Mouse (Mus musculus): ENCODE data around the gene Slc25a28. TPM values are rescaled to one million over a fixed set of nuclear protein-coding genes. Genes with fewer than 3 reads are reported as not detected.

Slc25a28 gene
- polyA plus RNA-seq, 1 experiment from 2014 or later = 17.4 TPM

DNA sequence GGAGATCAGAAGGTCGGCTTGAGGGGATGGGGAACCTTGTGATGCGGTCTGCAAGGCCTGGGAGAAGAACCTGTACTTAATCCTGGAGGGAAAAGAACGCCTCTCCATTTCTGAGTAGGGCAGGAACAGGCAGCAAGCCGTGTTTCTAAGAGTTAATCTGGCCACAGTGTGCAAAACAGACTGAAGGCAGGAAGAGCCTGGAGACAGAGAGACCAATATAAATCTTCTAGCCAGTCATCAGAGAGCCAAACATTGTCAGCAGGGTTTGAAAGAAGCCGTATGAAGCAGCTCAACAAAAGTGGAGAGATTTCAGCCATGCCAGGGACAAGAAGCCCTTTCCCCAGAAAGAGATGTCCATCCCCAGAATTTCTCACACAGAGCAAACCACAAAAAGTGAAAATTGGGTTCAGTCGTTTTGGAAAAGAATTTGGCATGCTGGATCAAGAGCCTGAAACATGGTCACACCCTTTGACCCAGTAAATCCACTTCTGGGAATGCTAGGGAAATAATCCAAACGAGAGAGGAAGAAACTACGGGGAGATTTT lies 23.4 kb downstream of the Slc25a28 start:
- no peak overlapping the region for H3K9ac ChIP-seq

GRCm38 (mm10) chr19:43648343-43648742 lies 26.3 kb downstream of the Slc25a28 start:
- Histone ChIP-seq H3K9me3 (no peaks in the 10 kb centered on the region), H3K27me3 (replicated peaks) (no peaks in the 10 kb centered on the region), H3K4me3 (no peak overlapping the region), H3K36me3 (no peaks in the 10 kb centered on the region), H3K27ac (no peak overlapping the region), H3K4me1 (no peaks in the 10 kb centered on the region), H3K4me2 (replicated peaks) (no peak overlapping the region), H3K9ac (no peak overlapping the region)
- no peak for ATAC-seq (ENCODE audit: low FRiP score, low read depth)
- WGBS = 90% methylated on average over 4 of the region's 4 CpGs

More for the DNA sequence above, 23.4 kb downstream of the Slc25a28 start:
- Histone ChIP-seq H3K27me3 (replicated peaks) (no peaks in the 10 kb centered on the region), H3K4me3 (no peak overlapping the region), H3K4me2 (replicated peaks) (no peak overlapping the region), H3K4me1 (no peaks in the 10 kb centered on the region), H3K9me3 (no peaks in the 10 kb centered on the region), H3K36me3 (no peaks in the 10 kb centered on the region), H3K27ac (no peak overlapping the region)
- ATAC-seq (ENCODE audit: low FRiP score, low read depth) = no peak
- WGBS = 62% methylated on average over 8 of the region's 8 CpGs

GRCm38 (mm10) chr19:43647261-43647660 lies 27.4 kb downstream of the Slc25a28 start:
- Histone ChIP-seq H3K9me3 (no peaks in the 10 kb centered on the region), H3K4me2 (replicated peaks) (no peak overlapping the region), H3K27ac (no peak overlapping the region), H3K9ac (no peak overlapping the region), H3K4me1 (no peaks in the 10 kb centered on the region), H3K27me3 (replicated peaks) (no peaks in the 10 kb centered on the region), H3K4me3 (no peak overlapping the region), H3K36me3 (no peaks in the 10 kb centered on the region)
- no peak for ATAC-seq (ENCODE audit: low FRiP score, low read depth)
- 90% methylated on average over 9 of the region's 9 CpGs for WGBS

GRCm38 (mm10) chr19:43646852-43647251 lies 27.8 kb downstream of the Slc25a28 start:
- no peak overlapping the region for H3K4me2 ChIP-seq (replicated peaks)
- H3K9ac ChIP-seq = no peak overlapping the region
- H3K36me3 ChIP-seq = no peaks in the 10 kb centered on the region
- no peaks in the 10 kb centered on the region for H3K4me1 ChIP-seq
- H3K27me3 ChIP-seq (replicated peaks) = no peaks in the 10 kb centered on the region
- ATAC-seq (ENCODE audit: low FRiP score, low read depth) = no peak
- 67% methylated on average over 7 of the region's 7 CpGs for WGBS
- H3K9me3 ChIP-seq = no peaks in the 10 kb centered on the region
- no peak overlapping the region for H3K27ac ChIP-seq
- H3K4me3 ChIP-seq = no peak overlapping the region

DNA sequence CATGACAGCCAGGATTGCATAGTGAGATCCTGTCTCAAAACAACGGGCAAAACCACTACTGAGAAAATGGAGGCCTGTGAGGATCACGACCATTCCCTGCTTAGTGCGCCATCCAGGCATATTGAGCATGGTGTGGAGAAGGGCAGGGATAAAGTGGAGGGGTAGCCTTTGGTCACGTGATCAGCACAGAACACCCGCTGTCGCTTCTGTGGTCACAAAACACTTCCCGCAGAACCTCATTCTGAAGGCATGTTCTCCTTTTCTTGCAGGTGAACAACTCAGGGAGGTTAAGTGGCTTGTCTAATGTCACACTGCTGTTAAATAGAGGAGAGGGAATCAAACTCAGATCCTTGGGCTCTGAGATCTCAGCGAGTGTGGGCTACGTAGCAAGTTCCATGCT lies 29.2 kb downstream of the Slc25a28 start:
- H3K27me3 ChIP-seq (replicated peaks) = no peaks in the 10 kb centered on the region
- 91% methylated on average over 9 of the region's 9 CpGs for WGBS
- H3K9ac ChIP-seq = no peak overlapping the region
- no peaks in the 10 kb centered on the region for H3K9me3 ChIP-seq
- H3K27ac ChIP-seq = no peak overlapping the region
- no peaks in the 10 kb centered on the region for H3K4me1 ChIP-seq
- no peak for ATAC-seq (ENCODE audit: low FRiP score, low read depth)
- H3K4me2 ChIP-seq (replicated peaks) = no peak overlapping the region
- no peaks in the 10 kb centered on the region for H3K36me3 ChIP-seq
- H3K4me3 ChIP-seq = no peak overlapping the region

- Histone ChIP-seq H3K36me3 (no peaks in the 10 kb centered on the region), H3K9ac (no peak overlapping the region), H3K9me3 (no peaks in the 10 kb centered on the region), H3K4me1 (no peaks in the 10 kb centered on the region), H3K4me2 (replicated peaks) (no peak overlapping the region), H3K27me3 (replicated peaks) (no peaks in the 10 kb centered on the region), H3K27ac (no peak overlapping the region), H3K4me3 (no peak overlapping the region)
- 80% methylated on average over 9 of the region's 9 CpGs for WGBS
- ATAC-seq (ENCODE audit: low FRiP score, low read depth) = no peak
Observed at GRCm38 (mm10) chr19:43642843-43643242, 31.8 kb downstream of the Slc25a28 start.

- H3K4me2 ChIP-seq (replicated peaks) = no peak overlapping the region
- no peak overlapping the region for H3K9ac ChIP-seq
Observed at GRCm38 (mm10) chr19:43641833-43642232, 32.8 kb downstream of the Slc25a28 start.

DNA sequence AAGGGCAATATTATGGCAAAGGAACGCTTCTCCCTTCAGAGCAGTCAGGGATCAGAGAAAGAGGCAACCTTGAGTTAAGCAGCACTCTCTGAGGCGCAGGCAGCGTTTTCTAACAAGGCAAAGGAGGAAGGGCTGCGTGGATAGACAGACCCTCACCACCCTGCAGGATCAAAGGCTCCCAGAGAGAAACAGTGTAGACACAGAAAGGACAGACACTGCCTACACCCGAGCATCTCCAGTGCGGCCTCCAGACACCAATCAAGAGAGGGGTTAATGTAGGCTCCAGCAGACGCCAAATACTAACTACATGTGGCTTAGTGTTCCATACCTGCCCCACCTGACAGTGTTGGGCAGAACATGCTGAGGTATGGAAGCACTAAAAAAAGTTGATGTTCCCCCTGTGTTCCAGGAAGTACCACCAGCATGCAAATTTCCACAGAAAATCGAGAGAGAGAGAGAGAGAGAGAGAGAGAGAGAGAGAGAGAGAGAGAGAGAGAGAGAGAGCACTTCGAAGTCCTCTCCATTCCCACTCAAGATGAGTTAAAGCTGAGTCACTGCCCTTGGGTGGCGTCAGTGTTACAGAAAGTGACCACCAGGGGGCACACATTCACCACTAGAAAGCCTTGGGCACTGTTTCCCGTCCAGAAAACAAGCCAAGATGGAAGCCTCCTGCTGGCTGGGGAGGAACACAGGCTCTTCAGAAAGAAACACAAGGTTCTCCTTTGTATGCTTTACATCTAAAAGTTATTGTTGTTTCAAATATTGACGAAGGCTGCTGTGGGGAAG lies 44.0 kb downstream of the Slc25a28 start:
- Histone ChIP-seq H3K4me3 (no peak overlapping the region), H3K36me3 (no peaks in the 10 kb centered on the region), H3K27me3 (replicated peaks) (peaks cover 4% of the 10 kb centered on the region; the same call in 1 of the 2 replicates), H3K4me2 (replicated peaks) (no peak overlapping the region), H3K9ac (no peak overlapping the region), H3K4me1 (peaks cover 4% of the 10 kb centered on the region; the same call in 1 of the 2 replicates), H3K9me3 (no peaks in the 10 kb centered on the region), H3K27ac (no peak overlapping the region)
- peak; percentile 61; the same call in 1 of the 2 replicates for ATAC-seq (ENCODE audit: low FRiP score, low read depth)
- 32% methylated on average over 12 of the region's 12 CpGs for WGBS

More at GRCm38 (mm10) chr19:43641833-43642232, 32.8 kb downstream of the Slc25a28 start:
- no peaks in the 10 kb centered on the region for H3K36me3 ChIP-seq
- no peaks in the 10 kb centered on the region for H3K9me3 ChIP-seq
- no peak overlapping the region for H3K27ac ChIP-seq
- ATAC-seq (ENCODE audit: low FRiP score, low read depth) = no peak
- no peaks in the 10 kb centered on the region for H3K27me3 ChIP-seq (replicated peaks)
- WGBS = 76% methylated on average over 11 of the region's 11 CpGs
- H3K4me1 ChIP-seq = no peaks in the 10 kb centered on the region
- H3K4me3 ChIP-seq = no peak overlapping the region

- Histone ChIP-seq H3K9me3 (no peaks in the 10 kb centered on the region), H3K4me1 (peaks cover 4% of the 10 kb centered on the region; the same call in 1 of the 2 replicates), H3K9ac (no peak overlapping the region), H3K27me3 (replicated peaks) (peaks cover 4% of the 10 kb centered on the region; the same call in 1 of the 2 replicates), H3K4me2 (replicated peaks) (no peak overlapping the region), H3K27ac (no peak overlapping the region), H3K4me3 (no peak overlapping the region), H3K36me3 (no peaks in the 10 kb centered on the region)
- WGBS = 35% methylated on average over 4 of the region's 4 CpGs
- ATAC-seq (ENCODE audit: low FRiP score, low read depth) = no peak
Observed at GRCm38 (mm10) chr19:43629088-43629487, 45.6 kb downstream of the Slc25a28 start.

- H3K4me3 ChIP-seq = no peak overlapping the region
- no peak overlapping the region for H3K27ac ChIP-seq
- H3K4me2 ChIP-seq (replicated peaks) = no peak overlapping the region
- ATAC-seq (ENCODE audit: low FRiP score, low read depth) = no peak
- peaks cover 4% of the 10 kb centered on the region; the same call in 1 of the 2 replicates for H3K4me1 ChIP-seq
- peaks cover 19% of the 10 kb centered on the region for H3K27me3 ChIP-seq (replicated peaks)
- H3K36me3 ChIP-seq = no peaks in the 10 kb centered on the region
- WGBS = 89% methylated on average over 3 of the region's 3 CpGs
- H3K9ac ChIP-seq = no peak overlapping the region
- H3K9me3 ChIP-seq = no peaks in the 10 kb centered on the region
Observed at GRCm38 (mm10) chr19:43627345-43627744, 47.3 kb downstream of the Slc25a28 start.

DNA sequence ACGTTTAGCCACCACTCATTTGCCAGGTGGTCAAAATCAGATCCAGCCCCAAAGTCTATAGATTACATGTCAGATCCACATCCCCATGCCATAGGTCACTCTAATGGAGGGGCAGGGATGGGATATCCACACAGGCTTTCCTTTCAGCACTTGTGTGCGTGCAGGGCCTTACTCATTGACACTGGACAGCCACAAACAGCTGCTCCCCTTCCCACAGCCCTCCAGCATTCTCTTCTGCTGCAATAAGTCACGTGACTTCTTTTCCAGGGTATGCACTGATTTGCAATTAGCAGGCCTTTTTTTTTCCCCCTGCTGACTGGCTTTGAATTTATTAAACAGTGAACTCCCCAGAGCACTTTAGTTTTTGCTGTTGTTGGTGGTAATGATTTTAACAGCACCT lies 48.5 kb downstream of the Slc25a28 start:
- Histone ChIP-seq H3K27ac (no peak overlapping the region), H3K4me2 (replicated peaks) (no peak overlapping the region), H3K9ac (no peak overlapping the region), H3K36me3 (no peaks in the 10 kb centered on the region), H3K27me3 (replicated peaks) (peaks cover 30% of the 10 kb centered on the region), H3K4me3 (no peak overlapping the region), H3K4me1 (peaks cover 4% of the 10 kb centered on the region; the same call in 1 of the 2 replicates), H3K9me3 (no peaks in the 10 kb centered on the region)
- 15% methylated on average over 3 of the region's 3 CpGs for WGBS
- ATAC-seq (ENCODE audit: low FRiP score, low read depth) = peak; percentile 82; the same call in 1 of the 2 replicates

- no peak overlapping the region for H3K4me3 ChIP-seq
- ATAC-seq (ENCODE audit: low FRiP score, low read depth) = no peak
- H3K4me2 ChIP-seq (replicated peaks) = no peak overlapping the region
- H3K36me3 ChIP-seq = no peaks in the 10 kb centered on the region
- H3K27me3 ChIP-seq (replicated peaks) = peaks cover 48% of the 10 kb centered on the region
- H3K4me1 ChIP-seq = peaks cover 4% of the 10 kb centered on the region; the same call in 1 of the 2 replicates
- WGBS = 42% methylated on average over 4 of the region's 4 CpGs
- H3K9ac ChIP-seq = no peak overlapping the region
- H3K9me3 ChIP-seq = no peaks in the 10 kb centered on the region
- no peak overlapping the region for H3K27ac ChIP-seq
Observed at GRCm38 (mm10) chr19:43623913-43624312, 50.8 kb downstream of the Slc25a28 start.
